ENCODE assay signal across 7 mouse cellular contexts in genomic region chr3:129831035-129831568, GRCm38 (mm10). TPM values are rescaled to one million over a fixed set of nuclear protein-coding genes. Genes with fewer than 3 reads are reported as not detected.
A peak's percentile ranks its signal among the peaks of the same experiment; 100 is the strongest.
DNase-seq lines count a peak whose midpoint lies in the region; ATAC-seq lines count a peak whose summit lies in the region.

Gene Gar1 (minus strand): TSS chr3:129831396.

- peak within 1 kb of the TSS; percentile 90 for H3K9ac ChIP-seq in intestine, embryonic 16.5 days (ENCODE audit: low read depth, low read length)
- H3K9ac ChIP-seq in midbrain, embryonic 11.5 days (ENCODE audit: low read length), result peak within 1 kb of the TSS; percentile 78

- H3K27ac ChIP-seq in intestine, embryonic 16.5 days (ENCODE audit: low read length), result peak within 1 kb of the TSS; percentile 90
- H3K27ac ChIP-seq in midbrain, embryonic 11.5 days (ENCODE audit: low read depth, low read length), result peak within 1 kb of the TSS; percentile 81

- H3K4me2 ChIP-seq in intestine, embryonic 16.5 days (ENCODE audit: low read depth, low read length), result peak within 1 kb of the TSS; percentile 73
- peak within 1 kb of the TSS; percentile 71 for H3K4me2 ChIP-seq in midbrain, embryonic 11.5 days

- H3K4me1 ChIP-seq in intestine, embryonic 16.5 days (ENCODE audit: control insufficient read depth, insufficient read depth, low read length), result no peaks in the 10 kb centered on the region; the same call in 1 of the 2 replicates
- H3K4me1 ChIP-seq in midbrain, embryonic 11.5 days (ENCODE audit: control insufficient read depth, insufficient read depth, low read length), result peaks cover 8% of the 10 kb centered on the region

- ATAC-seq in intestine, embryonic 16.5 days, result peak; percentile 90
- peak; percentile 95 for ATAC-seq in midbrain, embryonic 11.5 days (ENCODE audit: low FRiP score)

- peak; percentile 93 for DNase-seq in adrenal gland, adult 8-10 months
- DNase-seq in embryo, embryonic 9.5 days (ENCODE audit: extremely low spot score), result peak; percentile 93
- DNase-seq in gastrocnemius, postnatal 4 days (ENCODE audit: low spot score in 2 of 2), result peak; percentile 85 to 97
- peak; percentile 96 to 98 for DNase-seq in left cerebral cortex, postnatal 36 days (ENCODE audit: low spot score in 2 of 2)
- DNase-seq in midbrain, embryonic 11.5 days (ENCODE audit: low spot score, missing footprints), result peak; percentile 100
- peak; percentile 96 for DNase-seq in skeletal muscle tissue, adult 2 months (ENCODE audit: low read depth, low spot score)

- H3K36me3 ChIP-seq in intestine, embryonic 16.5 days (ENCODE audit: control insufficient read depth, insufficient read depth, low read length), result 0 out of 2 replicates have a peak, but pooled peaks cover 5% of the 10 kb centered on the region
- H3K36me3 ChIP-seq in midbrain, embryonic 11.5 days (ENCODE audit: control insufficient read depth, insufficient read depth, low read length), result no peaks in the 10 kb centered on the region; the same call in 1 of the 2 replicates

- H3K4me3 ChIP-seq in intestine, embryonic 16.5 days (ENCODE audit: low read length), result peak within 1 kb of the TSS; percentile 93
- peak within 1 kb of the TSS; percentile 91 for H3K4me3 ChIP-seq in midbrain, embryonic 11.5 days (ENCODE audit: low read depth, low read length)

- under 1% methylated on average over 60 of the region's 60 CpGs for WGBS in intestine, embryonic 16.5 days
- WGBS in midbrain, embryonic 11.5 days, result 0% methylated on average over 60 of the region's 60 CpGs

- H3K27me3 ChIP-seq in intestine, embryonic 16.5 days (replicated peaks; ENCODE audit: control insufficient read depth, insufficient read depth, low read length), result no peaks in the 10 kb centered on the region
- H3K27me3 ChIP-seq in midbrain, embryonic 11.5 days (ENCODE audit: control insufficient read depth, insufficient read depth, low read length), result no peaks in the 10 kb centered on the region

- intact Hi-C loops in left cerebral cortex, postnatal 36 days (cut with DNase I), result loop anchor here (1.0 kb wide), 1 partner anchor 47 kb away; the partner anchor contains the start of gene Pla2g12a

- H3K9me3 ChIP-seq in intestine, embryonic 16.5 days (ENCODE audit: control insufficient read depth, low read length), result no peaks in the 10 kb centered on the region
- no peaks in the 10 kb centered on the region for H3K9me3 ChIP-seq in midbrain, embryonic 11.5 days (ENCODE audit: control insufficient read depth, low read length)

RNA-seq across cellular contexts. Expression of gene Gar1, which starts in this region (rescaled TPM):
- total RNA-seq in adrenal gland, adult 8-10 months (2022), result 10 to 100 TPM; 40.1 to 54.4 (median 47.8) TPM
- 10 to 100 TPM; 38.8 to 48.7 TPM for total RNA-seq in gastrocnemius, postnatal 4 days (2021)
- polyA plus RNA-seq in intestine, embryonic 16.5 days (2015; fragmentation: Nextera tagmentation; extraction: Ambion mirVana), result 50.5 and 56.0 TPM in 2 replicates
- 10 to 100 TPM; 40.5 to 46.1 TPM for total RNA-seq in left cerebral cortex, postnatal 36 days (2021)
- polyA plus RNA-seq in midbrain, embryonic 11.5 days (2014; fragmentation: Nextera tagmentation; extraction: Ambion mirVana), result 43.5 and 51.4 TPM in 2 replicates

Comparison
In these comparisons a context has a peak if more than half of its experiments do, and no peak if none do; other contexts are left out.
1. Peak in every context shown above with its lines: DNase-seq, ATAC-seq, H3K4me3 ChIP-seq and H3K27ac ChIP-seq.